Mouse (Mus musculus) megakaryocyte-erythroid progenitor cell, adult 5-6 weeks (primary cell): ENCODE measurements around the gene Ccdc181. TPM values are rescaled to one million over a fixed set of nuclear protein-coding genes. Genes with fewer than 3 reads are reported as not detected.
A peak's percentile ranks its signal among the peaks of the same experiment; 100 is the strongest.
"Not testable (repeated sequence)": the region's sequence is repeated elsewhere in the genome, so short reads cannot be mapped to it uniquely, and the experiment has no call there.

Experiments
- ATAC-seq: replicated peaks from 2 replicates; pipeline ENCODE4 v1.8.0; 2016; ENCODE audit warnings: mild to moderate bottlenecking, inconsistent platforms; ENCODE audit not compliant: severe bottlenecking, poor library complexity, low FRiP score, low TSS enrichment
- total RNA-seq, 2 experiments: library from RNA; stranded (forward) in 1 of 2; stranded (reverse) in 1 of 2; fragments of 200-1000, 215-1000 nt in 1 of 2; fragments of >200 nt in 1 of 2; fragmentation: Nextera tagmentation in 1 of 2; gene quantifications; 2 replicates each; pipeline ENCODE4 v1.2.3; 2014 to 2017

The Ccdc181 gene
- total RNA-seq (2014; fragmentation: Nextera tagmentation): 12.6 and 14.9 TPM in 2 replicates
- 25.6 and 38.2 TPM in 2 replicates for total RNA-seq (2017)

- ATAC-seq: peak; percentile 100
These were observed at the start of gene Ccdc181 for GRCm38 (mm10) chr1:164275455-164275954. Gene Ccdc181, plus strand, starts transcription at chr1:164275585.

- ATAC-seq: not testable (repeated sequence)
These were observed 43.3 kb upstream of the Ccdc181 start for GRCm38 (mm10) chr1:164231937-164232570.

DNA sequence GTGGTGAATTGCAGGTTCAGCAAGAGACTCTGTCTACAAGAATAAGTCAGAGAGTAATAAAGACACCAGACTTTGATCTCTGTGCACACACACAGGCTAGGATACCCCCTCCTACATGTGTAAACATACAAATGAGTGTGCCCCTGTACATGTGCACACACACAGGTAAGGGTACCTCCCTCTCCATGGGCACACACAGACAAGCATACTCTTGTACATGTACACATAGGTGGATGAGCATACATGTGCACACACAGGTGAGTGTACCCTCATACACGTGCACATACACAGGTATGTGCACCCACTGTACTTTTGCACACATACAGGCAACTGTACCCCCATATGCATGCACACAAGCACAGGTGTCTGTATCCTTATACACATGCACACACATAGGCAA, 41.9 kb upstream of the Ccdc181 start:
- ATAC-seq: no peak

- ATAC-seq: no peak
These were observed 40.3 kb upstream of the Ccdc181 start for GRCm38 (mm10) chr1:164235078-164235477.

- no peak for ATAC-seq
These were observed 39.3 kb upstream of the Ccdc181 start for GRCm38 (mm10) chr1:164236078-164236477.

DNA sequence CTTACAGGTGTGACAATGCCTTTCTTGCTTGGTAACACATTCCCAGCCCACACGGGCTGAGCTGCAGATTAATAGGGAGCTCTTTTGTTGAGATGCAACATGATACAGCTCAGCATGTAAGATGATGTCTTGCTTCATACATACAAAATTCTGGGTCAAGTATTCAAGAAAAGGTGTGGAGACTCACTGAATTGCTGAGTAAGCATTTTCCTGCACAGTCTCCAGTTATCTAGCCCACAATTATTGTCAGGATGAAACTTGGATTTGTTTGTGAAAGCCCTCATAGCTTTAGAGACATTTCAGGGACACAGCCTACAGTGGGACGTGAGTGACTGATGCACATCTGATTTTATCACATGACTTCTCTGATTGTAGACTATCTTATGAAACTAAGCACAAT, 33.9 kb upstream of the Ccdc181 start:
- no peak for ATAC-seq

- ATAC-seq: no peak
These were observed 32.6 kb upstream of the Ccdc181 start for GRCm38 (mm10) chr1:164242809-164243208.

DNA sequence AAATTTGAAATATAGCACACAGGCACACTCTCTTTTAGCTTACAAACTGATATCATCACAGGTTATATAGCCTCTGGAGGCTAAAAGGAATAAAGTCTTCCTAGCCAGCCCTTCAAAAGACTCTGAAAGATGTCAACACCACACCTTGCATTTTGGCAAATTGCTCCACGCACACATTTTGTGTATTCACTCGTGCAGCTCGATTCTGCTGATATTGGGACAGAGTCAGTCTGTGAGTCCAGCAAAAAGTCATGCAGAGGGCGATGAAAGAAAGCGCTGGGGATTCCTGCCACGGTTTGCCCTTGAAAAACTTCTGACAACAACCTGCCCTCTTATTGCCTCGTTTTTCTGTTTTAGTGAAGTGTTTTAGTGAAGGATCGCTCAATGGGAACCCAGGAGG, 27.9 kb upstream of the Ccdc181 start:
- no peak for ATAC-seq

DNA sequence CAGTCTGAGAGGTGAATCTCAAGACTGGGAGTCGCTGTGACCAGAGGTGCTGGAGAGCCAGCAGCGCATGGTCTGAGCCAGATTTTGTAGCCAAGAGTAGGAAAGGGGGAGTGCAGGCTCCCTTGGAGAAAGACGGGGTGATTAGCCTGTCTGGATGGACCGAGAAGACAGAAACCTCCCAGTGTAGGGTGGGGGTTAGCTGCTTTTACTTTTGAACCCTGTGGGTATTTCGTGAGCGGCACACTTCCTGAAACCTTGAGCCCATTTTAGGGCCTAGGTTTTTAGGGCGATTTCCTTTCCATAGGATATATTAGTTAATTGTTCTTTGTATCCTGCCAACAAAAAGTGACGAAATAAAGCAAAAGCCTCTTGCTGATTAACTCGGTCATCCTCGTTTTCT, 27.4 kb upstream of the Ccdc181 start:
- 0 out of 2 replicates have a peak, but pooled peaks have one; percentile 2 for ATAC-seq

- ATAC-seq: peak; percentile 91
These were observed 26.7 kb upstream of the Ccdc181 start, which contains the start of gene Slc19a2 for GRCm38 (mm10) chr1:164248465-164249331. Gene Slc19a2, plus strand, starts transcription at chr1:164249046.

GRCm38 (mm10) chr1:164249332-164249711, 26.1 kb upstream of the Ccdc181 start:
- peak; percentile 24 for ATAC-seq

- peak; percentile 35; the same call in 1 of the 2 replicates for ATAC-seq
These were observed 24.8 kb upstream of the Ccdc181 start for GRCm38 (mm10) chr1:164250391-164251150.

DNA sequence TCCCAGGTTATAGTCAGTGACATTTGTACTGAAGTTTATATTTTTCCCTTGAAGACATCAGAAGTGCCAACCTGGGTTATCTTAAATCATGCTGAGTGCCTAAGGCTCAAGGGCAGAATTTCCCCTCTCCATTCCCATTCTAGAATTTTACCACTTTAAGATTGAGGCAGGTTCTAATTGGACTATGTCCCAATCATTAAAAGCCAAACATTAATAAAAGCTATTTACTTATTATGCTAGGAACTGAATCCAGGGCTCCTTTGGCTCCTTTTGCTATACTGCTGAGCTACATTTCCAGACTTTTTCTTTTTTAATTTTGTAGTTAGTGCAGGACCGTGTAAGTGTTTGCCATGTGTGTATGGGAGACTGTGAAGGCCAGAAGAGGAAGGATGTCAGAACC, 23.9 kb upstream of the Ccdc181 start:
- ATAC-seq: no peak

DNA sequence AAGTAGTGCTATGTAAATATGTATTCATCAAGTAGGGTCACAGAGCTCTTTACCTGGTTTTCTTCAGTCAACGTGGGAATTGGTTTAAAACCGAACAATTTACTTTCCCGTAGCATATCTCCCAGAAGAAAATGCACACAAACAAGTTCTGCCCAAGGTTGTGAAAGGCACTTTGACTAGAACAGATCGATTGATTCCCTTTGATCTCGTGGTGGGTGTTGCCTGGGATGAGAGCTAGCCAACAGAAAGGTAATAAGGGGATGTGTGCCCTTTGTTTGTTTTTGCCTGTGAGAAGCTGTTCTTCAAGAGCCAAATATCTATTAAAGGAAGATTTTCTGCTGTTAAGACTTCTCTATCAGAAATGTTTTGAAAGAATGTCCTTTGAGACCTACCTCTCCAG, 22.8 kb upstream of the Ccdc181 start:
- no peak for ATAC-seq

- peak; percentile 16; the same call in 1 of the 2 replicates for ATAC-seq
These were observed 20.5 kb upstream of the Ccdc181 start for GRCm38 (mm10) chr1:164254836-164255235.

- ATAC-seq: no peak
These were observed 15.0 kb upstream of the Ccdc181 start for GRCm38 (mm10) chr1:164260171-164261028.

GRCm38 (mm10) chr1:164261553-164261952, 13.8 kb upstream of the Ccdc181 start:
- ATAC-seq: no peak

- no peak for ATAC-seq
These were observed 4.4 kb upstream of the Ccdc181 start for GRCm38 (mm10) chr1:164270941-164271340.

DNA sequence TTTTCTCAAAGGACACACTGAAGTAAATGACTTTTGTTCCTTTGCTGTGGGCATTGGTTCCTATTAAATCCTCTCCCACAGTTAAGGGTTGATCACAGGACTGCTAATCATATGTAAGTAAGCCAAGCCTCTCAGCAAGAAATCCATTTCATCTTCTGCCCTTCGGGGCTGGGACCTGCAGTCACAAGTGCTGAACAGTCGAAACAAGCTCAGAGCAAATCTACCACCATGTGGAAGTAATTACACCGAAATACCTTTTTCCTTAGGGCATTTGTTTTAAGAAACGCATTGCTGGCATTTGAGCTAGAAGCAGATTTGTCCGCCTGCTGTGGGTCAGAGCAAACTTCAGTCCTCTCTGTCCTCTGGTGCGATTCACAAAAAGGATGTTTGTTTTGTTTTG, 1.7 kb upstream of the Ccdc181 start:
- ATAC-seq: no peak
